Mouse (Mus musculus) liver, postnatal 0 days (tissue): ENCODE results near the gene Slc29a1.

Source experiments
- CTCF ChIP-seq: sonication (generic); IDR thresholded peaks from 2 replicates; pipeline ENCODE4 v1.5.1; 2016; ENCODE audit warnings: antibody characterized with exemption, low read depth
- EP300 ChIP-seq: IDR thresholded peaks from 2 replicates; pipeline ENCODE4 v1.6.1; 2016; ENCODE audit warnings: antibody characterized with exemption, low read depth, mild to moderate bottlenecking

GRCm38 (mm10) chr17:45597787-45598186, 1.6 kb downstream of the Slc29a1 start:
- TF ChIP-seq CTCF (no peak), EP300 (no peak)
